Mouse (Mus musculus) heart, embryonic 16.5 days (tissue): Measurements from ENCODE around the gene Gm20388. TPM values are rescaled to one million over a fixed set of nuclear protein-coding genes. Genes with fewer than 3 reads are reported as not detected.

Source experiments
- ATAC-seq: fragments of 200-750 bp; cut with Nextera tagmentation; replicated peaks from 2 replicates; pipeline ENCODE4 v1.8.0; 2017; ENCODE audit warnings: moderate number of reproducible peaks; ENCODE audit not compliant: insufficient read depth, low FRiP score; ENCODE audit errors: extremely low read depth
- H3K27ac ChIP-seq: fragments of 300-500 bp; sonication (generic); 2 replicates; pipeline ENCODE4 v1.5.1; 2014; ENCODE audit warnings: mild to moderate bottlenecking, low read length, control low read depth, moderate library complexity
- H3K27me3 ChIP-seq: fragments of 300-500 bp; sonication (generic); 2 replicates; pipeline ENCODE4 v1.6.1; 2014; ENCODE audit warnings: low read length, mixed read lengths; ENCODE audit not compliant: control insufficient read depth, insufficient read depth
- H3K36me3 ChIP-seq: fragments of 300-500 bp; sonication (generic); 2 replicates; pipeline ENCODE4 v1.6.1; 2014; ENCODE audit not compliant: control insufficient read depth, insufficient read depth
- H3K4me1 ChIP-seq: fragments of 300-500 bp; sonication (generic); 2 replicates; pipeline ENCODE4 v1.6.1; 2014; ENCODE audit warnings: low read length, mixed read lengths; ENCODE audit not compliant: control insufficient read depth, insufficient read depth
- H3K4me2 ChIP-seq: fragments of 300-500 bp; sonication (generic); 2 replicates; pipeline ENCODE4 v1.6.1; 2014; ENCODE audit warnings: low read depth, mild to moderate bottlenecking, control low read depth, low read length
- H3K4me3 ChIP-seq: fragments of 300-500 bp; sonication (generic); 2 replicates; pipeline ENCODE4 v1.5.1; 2014; ENCODE audit warnings: mild to moderate bottlenecking, control low read depth, low read length
- H3K9ac ChIP-seq: fragments of 300-500 bp; sonication (generic); 2 replicates; pipeline ENCODE4 v1.6.1; 2014; ENCODE audit warnings: low read length, control low read depth
- H3K9me3 ChIP-seq: fragments of 300-500 bp; sonication (generic); replicated peaks from 2 replicates; pipeline ENCODE4 v1.6.1; 2016; ENCODE audit warnings: low read length; ENCODE audit not compliant: control insufficient read depth
- WGBS: fragments of 180-500 bp; shearing (Covaris S2); extraction: QIAGEN DNeasy Blood & Tissue Kit; methylation state at CpG from one replicate; pipeline ENCODE4 v1.1.7; 2014; 5-methylcytosine and 5-hydroxymethylcytosine counted together
- polyA plus RNA-seq: library from polyadenylated mRNA; unstranded; fragments of >200 nt; fragmentation: Nextera tagmentation; extraction: Ambion mirVana; gene quantifications from 2 replicates; pipeline ENCODE4 v1.2.1, GENCODE M21; 2015

Gene Gm20388
- polyA plus RNA-seq, 1 experiment from 2014 or later: 4.5 TPM

- Histone ChIP-seq H3K27ac (peak overlapping the region; percentile 88), H3K9ac (peak overlapping the region; percentile 78), H3K9me3 (peaks cover 5% of the 10 kb centered on the region), H3K4me1 (peaks cover 2% of the 10 kb centered on the region; the same call in 1 of the 2 replicates), H3K27me3 (peaks cover 81% of the 10 kb centered on the region), H3K4me2 (peak overlapping the region; percentile 82), H3K36me3 (no peaks in the 10 kb centered on the region), H3K4me3 (peak overlapping the region; percentile 66)
- ATAC-seq: no peak
- WGBS: under 1% methylated on average over 62 of the region's 62 CpGs
Observed at GRCm38 (mm10) chr8:121117186-121117651, 1206.6 kb downstream of the Gm20388 start.

- Histone ChIP-seq H3K27ac (peak overlapping the region; percentile 88; the same call in 1 of the 2 replicates), H3K9me3 (peaks cover 5% of the 10 kb centered on the region), H3K4me3 (peak overlapping the region; percentile 66), H3K9ac (peak overlapping the region; percentile 78), H3K4me2 (peak overlapping the region; percentile 82), H3K36me3 (no peaks in the 10 kb centered on the region), H3K27me3 (peaks cover 84% of the 10 kb centered on the region), H3K4me1 (peaks cover 2% of the 10 kb centered on the region; the same call in 1 of the 2 replicates)
- 2% methylated on average over 28 of the region's 28 CpGs for WGBS
- no peak for ATAC-seq
Observed at GRCm38 (mm10) chr8:121117906-121118305, 1207.3 kb downstream of the Gm20388 start.

GRCm38 (mm10) chr8:121118634-121119420 lies 1208.2 kb downstream of the Gm20388 start:
- Histone ChIP-seq H3K4me1 (no peaks in the 10 kb centered on the region), H3K27me3 (peaks cover 88% of the 10 kb centered on the region), H3K4me3 (peak overlapping the region; percentile 66), H3K27ac (no peak overlapping the region), H3K4me2 (peak overlapping the region; percentile 82), H3K36me3 (no peaks in the 10 kb centered on the region), H3K9me3 (peaks cover 5% of the 10 kb centered on the region), H3K9ac (peak overlapping the region; percentile 10; the same call in 1 of the 2 replicates)
- ATAC-seq: no peak
- 12% methylated on average over 18 of the region's 18 CpGs for WGBS

GRCm38 (mm10) chr8:121119635-121120455 lies 1209.2 kb downstream of the Gm20388 start:
- Histone ChIP-seq H3K4me1 (no peaks in the 10 kb centered on the region; the same call in 1 of the 2 replicates), H3K27ac (0 out of 2 replicates have a peak overlapping the region, but pooled peaks have one; percentile 14), H3K27me3 (peaks cover 88% of the 10 kb centered on the region), H3K36me3 (no peaks in the 10 kb centered on the region), H3K4me3 (peak overlapping the region; percentile 66), H3K9ac (peak overlapping the region; percentile 56), H3K4me2 (peak overlapping the region; percentile 46), H3K9me3 (peaks cover 5% of the 10 kb centered on the region)
- 27% methylated on average over 12 of the region's 12 CpGs for WGBS
- no peak for ATAC-seq

- no peaks in the 10 kb centered on the region; the same call in 1 of the 2 replicates for H3K4me1 ChIP-seq
- H3K27me3 ChIP-seq: peaks cover 85% of the 10 kb centered on the region
- no peaks in the 10 kb centered on the region for H3K36me3 ChIP-seq
- no peak for ATAC-seq
- peak overlapping the region; percentile 66 for H3K4me3 ChIP-seq
- H3K4me2 ChIP-seq: peak overlapping the region; percentile 46
- 0 out of 2 replicates have a peak overlapping the region, but pooled peaks have one; percentile 14 for H3K27ac ChIP-seq
- H3K9me3 ChIP-seq: peaks cover 5% of the 10 kb centered on the region
- H3K9ac ChIP-seq: peak overlapping the region; percentile 56
- 28% methylated on average over 17 of the region's 17 CpGs for WGBS
Observed at GRCm38 (mm10) chr8:121120456-121121419, 1210.1 kb downstream of the Gm20388 start.

- H3K4me1 ChIP-seq: no peaks in the 10 kb centered on the region; the same call in 1 of the 2 replicates
- H3K4me3 ChIP-seq: no peak overlapping the region
- WGBS: 48% methylated on average over 8 of the region's 8 CpGs
- peaks cover 86% of the 10 kb centered on the region for H3K27me3 ChIP-seq
- no peak for ATAC-seq
- no peak overlapping the region for H3K4me2 ChIP-seq
- H3K9me3 ChIP-seq: peaks cover 3% of the 10 kb centered on the region
- H3K27ac ChIP-seq: no peak overlapping the region
- H3K36me3 ChIP-seq: no peaks in the 10 kb centered on the region
- H3K9ac ChIP-seq: no peak overlapping the region
Observed at GRCm38 (mm10) chr8:121121704-121122103, 1211.1 kb downstream of the Gm20388 start.

- H3K27ac ChIP-seq: no peak overlapping the region
- no peaks in the 10 kb centered on the region; the same call in 1 of the 2 replicates for H3K4me1 ChIP-seq
- WGBS: 41% methylated on average over 7 of the region's 7 CpGs
- H3K4me2 ChIP-seq: no peak overlapping the region
- no peak overlapping the region for H3K4me3 ChIP-seq
- ATAC-seq: no peak
- no peaks in the 10 kb centered on the region for H3K36me3 ChIP-seq
- H3K9me3 ChIP-seq: no peaks in the 10 kb centered on the region
- H3K27me3 ChIP-seq: peaks cover 86% of the 10 kb centered on the region
- no peak overlapping the region for H3K9ac ChIP-seq
Observed at GRCm38 (mm10) chr8:121122368-121122767, 1211.7 kb downstream of the Gm20388 start.

GRCm38 (mm10) chr8:121123113-121123512 lies 1212.5 kb downstream of the Gm20388 start:
- no peaks in the 10 kb centered on the region for H3K9me3 ChIP-seq
- no peak overlapping the region for H3K9ac ChIP-seq
- H3K36me3 ChIP-seq: no peaks in the 10 kb centered on the region
- no peak overlapping the region for H3K4me2 ChIP-seq
- no peak overlapping the region for H3K4me3 ChIP-seq
- ATAC-seq: no peak
- WGBS: 67% methylated on average over 2 of the region's 2 CpGs
- H3K27me3 ChIP-seq: peaks cover 87% of the 10 kb centered on the region
- peaks cover 6% of the 10 kb centered on the region; the same call in 1 of the 2 replicates for H3K4me1 ChIP-seq
- no peak overlapping the region for H3K27ac ChIP-seq
